Mouse (Mus musculus) embryonic facial prominence, embryonic 13.5 days (tissue): ENCODE results near the gene Grin3b. TPM values are rescaled to one million over a fixed set of nuclear protein-coding genes. Genes with fewer than 3 reads are reported as not detected.

Experiments
- ATAC-seq: fragments of 200-750 bp; cut with Nextera tagmentation; 2 replicates; pipeline ENCODE4 v1.8.0; 2017; ENCODE audit warnings: low read depth; ENCODE audit not compliant: insufficient number of reproducible peaks, insufficient read depth, low FRiP score, low TSS enrichment
- H3K27ac ChIP-seq: fragments of 300-500 bp; sonication (generic); 2 replicates; pipeline ENCODE4 v1.5.1; 2015; ENCODE audit warnings: moderate library complexity, mild to moderate bottlenecking, inconsistent platforms
- H3K27me3 ChIP-seq: fragments of 300-500 bp; sonication (generic); 2 replicates; pipeline ENCODE4 v1.6.1; 2015; ENCODE audit warnings: mild to moderate bottlenecking, inconsistent platforms
- H3K36me3 ChIP-seq: fragments of 300-500 bp; sonication (generic); 2 replicates; pipeline ENCODE4 v1.6.1; 2015; ENCODE audit warnings: mild to moderate bottlenecking, inconsistent platforms
- H3K4me1 ChIP-seq: fragments of 300-500 bp; sonication (generic); 2 replicates; pipeline ENCODE4 v1.6.1; 2015; ENCODE audit warnings: inconsistent platforms
- H3K4me2 ChIP-seq: fragments of 300-500 bp; sonication (generic); 2 replicates; pipeline ENCODE4 v1.6.1; 2015; ENCODE audit warnings: moderate library complexity, mild to moderate bottlenecking, inconsistent platforms
- H3K4me3 ChIP-seq: fragments of 300-500 bp; sonication (generic); 2 replicates; pipeline ENCODE4 v1.5.1; 2015; ENCODE audit warnings: mild to moderate bottlenecking, inconsistent platforms
- H3K9ac ChIP-seq: fragments of 300-500 bp; sonication (generic); 2 replicates; pipeline ENCODE4 v1.6.1; 2015; ENCODE audit warnings: mild to moderate bottlenecking, inconsistent platforms
- H3K9me3 ChIP-seq: fragments of 300-500 bp; sonication (generic); 2 replicates; pipeline ENCODE4 v1.6.1; 2016; ENCODE audit warnings: inconsistent platforms
- WGBS: fragments of 180-500 bp; shearing (Covaris S2); methylation state at CpG from one replicate; pipeline ENCODE4 v1.1.7; 2015; ENCODE audit warnings: mixed read lengths; 5-methylcytosine and 5-hydroxymethylcytosine counted together
- polyA plus RNA-seq: library from polyadenylated mRNA; unstranded; fragments of >200 nt; fragmentation: Nextera tagmentation; extraction: Ambion mirVana; gene quantifications from 2 replicates; pipeline ENCODE4 v1.2.1, GENCODE M21; 2015

The Grin3b gene
- polyA plus RNA-seq, 1 experiment from 2014 or later, result 0.83 TPM

DNA sequence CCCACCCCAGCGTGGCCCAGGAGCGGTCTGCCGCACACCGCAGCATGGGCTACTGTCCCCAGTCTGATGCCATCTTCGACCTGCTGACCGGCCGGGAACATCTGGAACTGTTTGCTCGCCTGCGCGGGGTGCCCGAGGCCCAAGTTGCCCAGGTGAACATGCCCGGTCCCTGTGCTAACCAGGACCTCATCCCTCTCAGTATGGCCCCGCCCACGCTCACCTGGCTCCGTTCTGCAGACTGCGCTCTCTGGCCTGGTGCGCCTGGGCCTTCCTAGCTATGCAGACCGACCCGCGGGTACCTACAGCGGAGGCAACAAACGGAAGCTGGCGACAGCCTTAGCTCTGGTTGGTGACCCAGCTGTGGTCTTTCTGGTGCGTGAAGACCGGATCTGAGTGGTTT is 43.1 kb downstream of the Grin3b start:
- 22% methylated on average over 25 of the region's 25 CpGs for WGBS

DNA sequence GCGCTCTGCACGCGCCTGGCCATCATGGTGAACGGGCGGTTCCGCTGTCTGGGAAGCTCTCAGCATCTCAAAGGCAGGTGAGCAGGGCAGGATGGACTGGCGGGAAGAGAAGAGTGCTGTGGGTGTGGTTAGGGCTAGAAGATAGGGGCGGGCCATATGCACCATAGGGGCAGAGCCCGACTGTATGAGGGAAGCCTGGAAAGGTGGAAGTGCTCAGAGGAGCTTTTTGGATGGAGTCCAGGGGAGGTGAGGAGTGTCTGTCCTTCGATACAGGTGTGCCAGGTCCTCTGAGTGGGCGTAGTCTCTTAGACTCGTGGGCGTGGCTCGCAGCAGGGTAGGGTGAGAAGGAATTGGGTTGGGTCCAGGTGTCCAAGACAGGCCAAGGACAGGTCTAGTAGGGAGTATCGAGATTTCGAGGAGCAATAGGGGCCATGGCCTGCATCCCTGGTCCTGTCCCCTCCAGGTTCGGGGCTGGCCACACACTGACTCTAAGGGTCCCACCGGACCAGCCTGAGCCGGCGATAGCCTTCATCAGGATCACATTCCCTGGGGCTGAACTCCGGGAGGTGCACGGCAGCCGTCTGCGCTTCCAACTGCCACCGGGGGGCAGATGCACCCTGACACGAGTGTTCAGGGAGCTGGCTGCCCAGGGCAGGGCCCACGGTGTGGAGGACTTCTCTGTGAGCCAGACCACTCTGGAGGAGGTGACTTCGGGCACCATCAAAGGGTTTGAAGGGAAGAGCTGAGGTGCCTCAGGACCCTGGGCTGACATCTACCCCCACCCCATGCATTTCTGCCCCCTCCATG is 44.2 kb downstream of the Grin3b start:
- peaks cover 18% of the 10 kb centered on the region for H3K36me3 ChIP-seq
- no peak overlapping the region for H3K27ac ChIP-seq
- 21% methylated on average over 28 of the region's 28 CpGs for WGBS
- no peak overlapping the region for H3K4me2 ChIP-seq
- H3K4me1 ChIP-seq, result peaks cover 18% of the 10 kb centered on the region
- no peak for ATAC-seq
- H3K9me3 ChIP-seq, result peaks cover 9% of the 10 kb centered on the region
- no peak overlapping the region for H3K4me3 ChIP-seq
- 0 out of 2 replicates have a peak overlapping the region, but pooled peaks have one; percentile 38 for H3K9ac ChIP-seq
- peaks cover 76% of the 10 kb centered on the region for H3K27me3 ChIP-seq

More for the DNA sequence above, 43.1 kb downstream of the Grin3b start:
- no peak overlapping the region for H3K9ac ChIP-seq
- peak overlapping the region; percentile 1; the same call in 1 of the 2 replicates for H3K4me3 ChIP-seq
- H3K4me2 ChIP-seq, result no peak overlapping the region
- H3K4me1 ChIP-seq, result peaks cover 7% of the 10 kb centered on the region
- H3K27ac ChIP-seq, result no peak overlapping the region
- peaks cover 20% of the 10 kb centered on the region for H3K36me3 ChIP-seq
- peaks cover 65% of the 10 kb centered on the region for H3K27me3 ChIP-seq
- H3K9me3 ChIP-seq, result peaks cover 9% of the 10 kb centered on the region
- no peak for ATAC-seq

DNA sequence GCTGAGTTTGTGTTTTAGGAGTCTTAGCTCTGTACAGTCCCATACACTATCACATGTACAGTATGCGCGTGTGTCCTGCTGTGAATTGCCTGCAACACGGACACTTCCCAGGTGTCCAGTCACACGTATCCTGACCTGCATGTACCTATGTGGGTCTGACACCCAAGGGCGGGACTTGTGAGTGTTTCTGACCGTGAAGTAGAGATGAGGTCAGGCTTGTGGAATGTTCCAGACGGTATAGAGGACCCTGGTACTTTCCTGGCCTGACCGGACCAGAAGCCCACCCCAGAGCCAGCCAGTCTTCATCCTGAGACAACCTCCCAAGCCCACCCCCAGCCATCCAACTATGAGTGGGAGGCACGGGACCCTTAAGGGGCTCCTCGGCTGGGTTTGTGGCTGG is 45.1 kb downstream of the Grin3b start:
- Histone ChIP-seq H3K4me1 (peaks cover 27% of the 10 kb centered on the region), H3K4me2 (no peak overlapping the region), H3K4me3 (no peak overlapping the region), H3K36me3 (peaks cover 10% of the 10 kb centered on the region), H3K9ac (no peak overlapping the region), H3K9me3 (peaks cover 5% of the 10 kb centered on the region; the same call in 1 of the 2 replicates), H3K27me3 (peaks cover 85% of the 10 kb centered on the region), H3K27ac (no peak overlapping the region)
- no peak for ATAC-seq
- 79% methylated on average over 10 of the region's 10 CpGs for WGBS

DNA sequence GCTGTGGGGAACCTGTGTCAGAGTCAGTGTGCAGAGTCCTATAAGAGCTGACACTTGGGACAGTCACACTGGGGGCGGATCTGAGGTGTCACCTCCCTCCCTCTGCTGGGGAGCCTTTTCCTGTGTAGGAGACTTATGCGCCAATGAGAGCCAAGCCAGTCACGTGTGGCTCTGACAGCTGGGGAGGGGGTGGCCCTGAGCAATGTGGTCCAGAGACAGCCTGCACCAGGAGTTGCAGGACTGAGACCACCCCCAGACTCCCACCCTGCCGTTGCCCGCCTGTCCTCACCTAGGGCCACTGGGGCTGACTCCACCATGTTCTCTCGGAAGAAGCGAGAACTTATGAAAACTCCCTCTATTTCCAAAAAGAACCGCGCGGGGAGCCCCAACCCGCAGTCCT is 46.0 kb downstream of the Grin3b start, which contains the start of gene Arhgap45:
Arhgap45 (plus strand) TSS at position 143 of the 400 bp plus-strand sequence.
- H3K36me3 ChIP-seq, result peaks cover 2% of the 10 kb centered on the region; the same call in 1 of the 2 replicates
- no peak within 1 kb of the TSS; the same call in 1 of the 2 replicates for H3K9ac ChIP-seq
- H3K27ac ChIP-seq, result no peak within 1 kb of the TSS
- ATAC-seq, result no peak
- H3K4me1 ChIP-seq, result peaks cover 27% of the 10 kb centered on the region
- WGBS, result 60% methylated on average over 11 of the region's 11 CpGs
- peaks cover 85% of the 10 kb centered on the region for H3K27me3 ChIP-seq
- H3K4me3 ChIP-seq, result no peak within 1 kb of the TSS
- no peak within 1 kb of the TSS for H3K4me2 ChIP-seq
- no peaks in the 10 kb centered on the region for H3K9me3 ChIP-seq

DNA sequence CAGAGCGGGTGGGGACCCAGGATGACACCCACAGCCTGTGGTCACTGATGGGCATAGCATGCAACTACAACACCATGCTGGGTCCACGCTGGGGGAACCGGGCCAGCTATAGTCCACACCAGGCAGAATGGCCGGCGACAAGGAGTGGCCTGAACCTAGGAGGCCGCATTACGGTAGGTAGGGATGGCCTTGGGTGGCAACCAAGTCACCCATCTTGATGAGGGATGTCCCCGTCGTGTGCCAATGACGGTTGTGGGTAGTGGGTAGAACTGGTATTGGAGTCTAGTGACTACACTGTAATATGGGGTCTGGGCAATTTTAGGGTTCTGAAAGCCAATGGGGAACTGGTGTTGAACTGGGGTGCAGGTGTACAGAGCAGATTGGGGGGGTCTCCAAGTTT is 46.4 kb downstream of the Grin3b start:
- H3K27me3 ChIP-seq, result peaks cover 80% of the 10 kb centered on the region
- no peaks in the 10 kb centered on the region for H3K36me3 ChIP-seq
- H3K9ac ChIP-seq, result no peak overlapping the region
- no peak overlapping the region for H3K4me2 ChIP-seq
- H3K27ac ChIP-seq, result no peak overlapping the region
- H3K9me3 ChIP-seq, result no peaks in the 10 kb centered on the region
- ATAC-seq, result no peak
- WGBS, result 92% methylated on average over 10 of the region's 10 CpGs
- peaks cover 27% of the 10 kb centered on the region for H3K4me1 ChIP-seq
- no peak overlapping the region for H3K4me3 ChIP-seq

DNA sequence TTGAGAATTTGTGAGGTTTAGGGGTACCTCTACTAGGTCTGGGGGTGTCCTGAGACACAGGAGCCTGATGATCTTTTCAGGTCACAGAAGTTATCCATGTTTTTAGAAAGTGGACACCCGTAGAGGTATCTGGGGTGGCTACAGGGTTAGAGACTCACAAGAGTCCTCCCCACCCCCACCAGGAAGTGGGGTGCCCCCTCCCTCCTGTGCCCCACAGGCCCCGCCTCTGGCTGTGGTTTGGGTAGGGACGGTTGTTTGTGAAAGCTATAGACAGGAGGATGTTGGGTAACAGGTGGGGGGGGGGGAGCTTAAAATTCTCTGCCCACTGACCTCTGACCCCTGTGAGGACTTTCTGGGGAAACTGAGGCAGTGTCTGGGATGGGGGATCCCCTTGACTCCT is 46.8 kb downstream of the Grin3b start:
- H3K9ac ChIP-seq, result no peak overlapping the region; the same call in 1 of the 2 replicates
- no peak overlapping the region for H3K27ac ChIP-seq
- no peak overlapping the region for H3K4me2 ChIP-seq
- peaks cover 27% of the 10 kb centered on the region for H3K4me1 ChIP-seq
- ATAC-seq, result no peak
- H3K9me3 ChIP-seq, result no peaks in the 10 kb centered on the region
- no peak overlapping the region for H3K4me3 ChIP-seq
- H3K36me3 ChIP-seq, result no peaks in the 10 kb centered on the region
- 65% methylated on average over 3 of the region's 3 CpGs for WGBS
- H3K27me3 ChIP-seq, result peaks cover 76% of the 10 kb centered on the region

DNA sequence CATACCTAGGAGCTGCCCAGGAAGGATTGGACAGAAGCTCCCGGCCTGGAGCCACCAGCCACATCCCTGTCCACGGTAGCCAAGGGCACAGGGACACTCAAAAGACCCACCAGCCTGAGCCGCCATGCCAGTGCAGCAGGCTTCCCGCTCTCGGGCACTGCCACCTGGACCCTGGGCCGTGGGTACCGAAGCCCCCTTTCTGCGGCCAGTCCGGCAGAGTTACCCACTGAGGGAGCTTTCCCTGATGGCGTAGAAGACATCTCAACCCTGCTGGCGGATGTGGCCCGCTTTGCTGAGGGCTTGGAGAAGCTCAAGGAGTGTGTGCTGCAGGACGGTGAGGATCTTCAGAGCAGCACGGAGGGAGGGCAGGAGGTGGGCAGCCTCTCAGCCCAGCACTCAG is 47.3 kb downstream of the Grin3b start:
- no peaks in the 10 kb centered on the region for H3K9me3 ChIP-seq
- H3K27me3 ChIP-seq, result peaks cover 72% of the 10 kb centered on the region
- no peak overlapping the region for H3K4me2 ChIP-seq
- H3K4me3 ChIP-seq, result no peak overlapping the region
- no peak for ATAC-seq
- H3K27ac ChIP-seq, result no peak overlapping the region
- H3K4me1 ChIP-seq, result peaks cover 27% of the 10 kb centered on the region
- WGBS, result 79% methylated on average over 14 of the region's 14 CpGs
- H3K9ac ChIP-seq, result no peak overlapping the region; the same call in 1 of the 2 replicates
- H3K36me3 ChIP-seq, result no peaks in the 10 kb centered on the region

DNA sequence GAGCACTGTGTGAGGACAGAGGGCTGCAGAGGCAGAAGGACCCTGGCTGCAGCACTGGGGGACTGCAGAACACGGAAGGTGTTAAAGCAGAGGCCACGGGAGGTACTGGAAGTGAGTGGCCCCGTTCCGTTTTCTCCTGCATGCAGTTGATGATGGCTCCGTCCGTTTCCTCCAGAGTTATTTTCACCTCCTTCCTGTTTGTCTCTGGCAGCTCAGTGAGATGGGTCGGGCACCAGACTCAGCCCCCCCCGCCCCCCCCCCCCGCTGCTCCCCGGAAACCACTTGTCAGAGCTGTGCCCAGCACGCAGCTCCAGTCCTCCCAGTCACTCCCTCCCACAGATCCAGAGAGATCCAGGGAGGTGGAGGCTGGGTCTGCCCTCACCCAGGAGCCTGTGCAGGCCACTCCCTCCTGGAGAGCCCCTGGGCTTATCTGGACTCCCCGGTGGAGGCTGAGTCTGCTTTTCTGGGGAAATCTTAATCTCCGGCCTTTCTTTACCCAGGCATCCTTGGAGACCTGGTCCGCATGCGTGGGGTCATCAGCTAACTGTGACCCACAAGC is 48.3 kb downstream of the Grin3b start:
- Histone ChIP-seq H3K4me1 (peaks cover 24% of the 10 kb centered on the region), H3K4me3 (no peak overlapping the region; the same call in 1 of the 2 replicates), H3K27me3 (peaks cover 62% of the 10 kb centered on the region), H3K9ac (peak overlapping the region; percentile 27; the same call in 1 of the 2 replicates), H3K4me2 (peak overlapping the region; percentile 26), H3K9me3 (no peaks in the 10 kb centered on the region), H3K36me3 (no peaks in the 10 kb centered on the region), H3K27ac (no peak overlapping the region)
- 9% methylated on average over 15 of the region's 15 CpGs for WGBS
- ATAC-seq, result no peak

DNA sequence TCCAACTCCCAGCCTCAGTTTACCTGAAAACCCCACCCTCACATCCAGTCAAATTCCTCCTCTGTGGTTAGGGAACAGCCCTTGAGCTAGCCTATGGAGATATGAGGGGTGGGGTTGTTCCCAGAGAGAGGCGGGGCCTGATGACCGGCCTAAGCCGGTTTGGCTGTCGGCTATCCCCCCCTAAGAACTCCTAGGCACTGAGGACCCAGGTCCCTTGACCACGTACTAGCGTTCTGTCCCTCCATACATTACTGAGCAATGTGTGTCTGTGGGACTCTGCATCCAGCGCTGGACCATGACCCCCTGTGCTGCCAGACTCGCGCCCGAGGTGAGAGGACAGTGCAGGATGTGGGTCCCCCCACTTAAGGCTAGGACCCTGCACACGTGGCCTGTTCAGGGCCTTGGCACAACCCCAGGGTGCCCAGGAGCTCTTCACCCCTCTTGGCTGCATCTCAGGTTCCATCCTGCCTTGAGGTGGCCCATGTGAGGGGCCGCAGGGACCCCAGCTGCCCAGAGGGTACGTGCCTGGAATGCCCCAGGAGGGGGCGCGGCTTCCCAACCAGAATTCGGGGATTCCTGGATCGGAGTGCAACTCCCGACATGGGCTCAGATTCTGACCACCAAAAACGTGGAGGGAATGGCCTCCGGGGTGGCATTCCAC is 49.1 kb downstream of the Grin3b start:
- Histone ChIP-seq H3K9me3 (no peaks in the 10 kb centered on the region), H3K27ac (no peak overlapping the region), H3K4me3 (peak overlapping the region; percentile 14), H3K36me3 (no peaks in the 10 kb centered on the region), H3K27me3 (peaks cover 54% of the 10 kb centered on the region), H3K4me2 (peak overlapping the region; percentile 44), H3K9ac (peak overlapping the region; percentile 52; the same call in 1 of the 2 replicates), H3K4me1 (peaks cover 24% of the 10 kb centered on the region)
- ATAC-seq, result peak; percentile 28
- 8% methylated on average over 20 of the region's 20 CpGs for WGBS

DNA sequence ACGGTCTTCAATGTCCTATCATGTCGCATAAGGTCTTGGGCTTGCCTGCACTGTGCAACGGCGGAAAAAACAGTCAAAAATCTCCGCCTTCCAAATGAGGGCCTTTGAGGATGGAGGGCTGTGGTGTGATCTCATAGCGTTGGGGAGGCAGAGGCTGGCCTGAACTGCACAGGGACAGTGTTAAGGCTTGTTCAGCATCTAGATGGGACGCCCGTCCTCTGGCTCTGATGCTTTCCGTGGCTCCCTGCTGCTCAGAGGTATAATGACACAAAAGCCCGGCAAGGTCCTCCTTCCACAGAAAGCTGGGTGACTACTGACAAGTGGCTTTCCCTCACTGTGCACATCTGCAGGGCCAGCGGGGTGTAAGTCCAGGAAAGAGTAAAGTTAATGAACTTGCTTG is 49.7 kb downstream of the Grin3b start:
- H3K27me3 ChIP-seq, result peaks cover 48% of the 10 kb centered on the region
- H3K9me3 ChIP-seq, result no peaks in the 10 kb centered on the region
- H3K4me3 ChIP-seq, result peak overlapping the region; percentile 14; the same call in 1 of the 2 replicates
- no peak for ATAC-seq
- H3K4me2 ChIP-seq, result peak overlapping the region; percentile 44
- H3K27ac ChIP-seq, result no peak overlapping the region
- 31% methylated on average over 11 of the region's 11 CpGs for WGBS
- H3K4me1 ChIP-seq, result peaks cover 24% of the 10 kb centered on the region
- no peaks in the 10 kb centered on the region for H3K36me3 ChIP-seq
- 0 out of 2 replicates have a peak overlapping the region, but pooled peaks have one; percentile 52 for H3K9ac ChIP-seq

DNA sequence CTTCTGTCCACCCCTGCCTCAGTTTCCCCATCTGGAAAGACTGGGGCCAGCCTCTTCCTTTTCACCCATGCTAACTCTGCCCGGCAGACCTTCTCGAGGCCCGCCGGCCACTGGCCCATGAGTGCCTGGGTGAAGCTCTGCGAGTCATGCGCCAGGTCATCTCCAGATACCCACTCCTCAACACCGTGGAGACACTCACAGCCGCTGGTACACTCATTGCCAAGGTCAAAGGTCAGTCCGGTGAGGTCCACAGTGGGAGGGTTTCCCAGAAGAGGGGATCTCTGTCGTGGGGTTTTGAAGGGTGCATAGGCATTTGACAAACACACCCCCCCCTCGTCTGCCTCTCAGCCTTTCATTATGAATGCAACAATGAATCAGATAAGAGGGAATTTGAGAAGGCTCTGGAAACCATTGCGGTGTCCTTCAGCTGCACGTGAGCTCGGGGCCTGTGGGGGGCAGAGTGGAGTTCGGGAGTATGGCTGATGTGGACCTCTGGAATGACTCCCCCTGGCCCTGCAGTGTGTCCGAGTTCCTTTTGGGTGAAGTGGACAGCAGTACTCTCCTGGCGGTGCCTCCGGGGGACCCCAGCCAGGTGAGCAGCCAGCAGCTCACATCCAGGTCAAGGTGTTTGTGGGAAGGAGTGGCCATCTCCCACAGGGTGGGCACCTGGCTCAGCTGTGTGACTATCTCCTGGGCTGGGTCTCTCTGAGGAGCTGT is 50.2 kb downstream of the Grin3b start:
- peak overlapping the region; percentile 44; the same call in 1 of the 2 replicates for H3K4me2 ChIP-seq
- 79% methylated on average over 18 of the region's 18 CpGs for WGBS

More for the DNA sequence above, 50.2 kb downstream of the Grin3b start:
- Histone ChIP-seq H3K4me1 (peaks cover 24% of the 10 kb centered on the region), H3K4me3 (no peak overlapping the region), H3K27me3 (peaks cover 42% of the 10 kb centered on the region), H3K27ac (no peak overlapping the region), H3K9ac (no peak overlapping the region), H3K36me3 (no peaks in the 10 kb centered on the region), H3K9me3 (no peaks in the 10 kb centered on the region)
- ATAC-seq, result no peak
